Mouse (Mus musculus) thymus, postnatal 4 days (tissue): Measurements from ENCODE around the gene Prdm13.
A peak's percentile ranks its signal among the peaks of the same experiment; 100 is the strongest.

Experiments used
- DNase-seq: peaks from one replicate; pipeline ENCODE4 v3.0.0; 2021

Gene Prdm13

GRCm38 (mm10) chr4:21678101-21678974 is 7.4 kb downstream of the Prdm13 start:
- peak; percentile 19 for DNase-seq

- DNase-seq: no peak
These were observed 11.1 kb downstream of the Prdm13 start for GRCm38 (mm10) chr4:21674691-21675090.

GRCm38 (mm10) chr4:21674042-21674441 is 11.7 kb downstream of the Prdm13 start:
- no peak for DNase-seq

- DNase-seq: no peak
These were observed 19.8 kb downstream of the Prdm13 start for GRCm38 (mm10) chr4:21665961-21666360.

- DNase-seq: no peak
These were observed 27.6 kb downstream of the Prdm13 start for GRCm38 (mm10) chr4:21658184-21658583.

- DNase-seq: no peak
These were observed 56.5 kb downstream of the Prdm13 start for GRCm38 (mm10) chr4:21629275-21629583.

- no peak for DNase-seq
These were observed 57.1 kb downstream of the Prdm13 start for GRCm38 (mm10) chr4:21628367-21629274.
